Mouse (Mus musculus) thymus, postnatal 14 days (tissue): ENCODE measurements around the gene Polrmt.
"Not testable (repeated sequence)": the region's sequence is repeated elsewhere in the genome, so short reads cannot be mapped to it uniquely, and the experiment has no call there.

Experiments
- DNase-seq: peaks from one replicate; pipeline ENCODE4 v3.0.0; 2021

The Polrmt gene

GRCm38 (mm10) chr10:79774486-79775279 lies 28.3 kb upstream of the Polrmt start:
- no peak for DNase-seq

- no peak for DNase-seq
Measured at GRCm38 (mm10) chr10:79773208-79773607, 26.8 kb upstream of the Polrmt start.

GRCm38 (mm10) chr10:79772320-79772719 lies 25.9 kb upstream of the Polrmt start:
- no peak for DNase-seq

- no peak for DNase-seq
Measured at GRCm38 (mm10) chr10:79769329-79769728, 22.9 kb upstream of the Polrmt start.

GRCm38 (mm10) chr10:79768400-79768799 lies 22.0 kb upstream of the Polrmt start:
- peak; percentile 84 for DNase-seq

GRCm38 (mm10) chr10:79767372-79768244 lies 21.2 kb upstream of the Polrmt start:
- peak; percentile 80 for DNase-seq

GRCm38 (mm10) chr10:79766508-79767325 lies 20.3 kb upstream of the Polrmt start, which contains the start of gene Rnf126:
Rnf126 (minus strand) TSS chr10:79766952.
- peak; percentile 99 for DNase-seq

- DNase-seq, result no peak
Measured at GRCm38 (mm10) chr10:79766001-79766507, 19.7 kb upstream of the Polrmt start.

GRCm38 (mm10) chr10:79765228-79765745 lies 18.9 kb upstream of the Polrmt start:
- no peak for DNase-seq

- DNase-seq, result no peak
Measured at GRCm38 (mm10) chr10:79764234-79764633, 17.9 kb upstream of the Polrmt start.

- no peak for DNase-seq
Measured at GRCm38 (mm10) chr10:79762875-79763274, 16.5 kb upstream of the Polrmt start.

- no peak for DNase-seq
Measured at GRCm38 (mm10) chr10:79760603-79761143, 14.3 kb upstream of the Polrmt start.

- DNase-seq, result not testable (repeated sequence)
Measured at GRCm38 (mm10) chr10:79759675-79760074, 13.3 kb upstream of the Polrmt start.

- no peak for DNase-seq
Measured at GRCm38 (mm10) chr10:79756660-79757059, 10.3 kb upstream of the Polrmt start.

GRCm38 (mm10) chr10:79755854-79756253 lies 9.5 kb upstream of the Polrmt start:
- no peak for DNase-seq

- peak; percentile 38 for DNase-seq
Measured at GRCm38 (mm10) chr10:79754856-79755516, 8.6 kb upstream of the Polrmt start, which contains the start of gene Fgf22. Fgf22 (plus strand) TSS chr10:79755076.

- no peak for DNase-seq
Measured at GRCm38 (mm10) chr10:79748496-79748895, 2.1 kb upstream of the Polrmt start.

- peak; percentile 31 for DNase-seq
Measured at GRCm38 (mm10) chr10:79746774-79747151, 382 bp upstream of the Polrmt start.

- no peak for DNase-seq
Measured at GRCm38 (mm10) chr10:79745411-79745810, 970 bp downstream of the Polrmt start.

- DNase-seq, result no peak
Measured at GRCm38 (mm10) chr10:79743650-79744365, 2.6 kb downstream of the Polrmt start.

- no peak for DNase-seq
Measured at GRCm38 (mm10) chr10:79743161-79743560, 3.2 kb downstream of the Polrmt start.
